Mouse (Mus musculus): ENCODE measurements around the gene Ager. TPM values are rescaled to one million over a fixed set of nuclear protein-coding genes. Genes with fewer than 3 reads are reported as not detected.

The Ager gene
- polyA plus RNA-seq, 1 experiment from 2014 or later = 3.1 TPM

- WGBS = 58% methylated on average over 3 of the region's 3 CpGs
- H3K36me3 ChIP-seq = no peaks in the 10 kb centered on the region
- H3K9me3 ChIP-seq (replicated peaks) = no peaks in the 10 kb centered on the region
- H3K4me3 ChIP-seq = peak overlapping the region; percentile 20
- H3K27ac ChIP-seq (replicated peaks) = peak overlapping the region; percentile 63; the same call in 1 of the 2 replicates
- peaks cover 15% of the 10 kb centered on the region for H3K4me1 ChIP-seq
- no peak for DNase-seq (ENCODE audit: low spot score)
- H3K27me3 ChIP-seq (ENCODE audit: low read depth, poor library complexity, severe bottlenecking) = no peaks in the 10 kb centered on the region
Measured at GRCm38 (mm10) chr17:34564796-34565195, 32.9 kb upstream of the Ager start.

- H3K36me3 ChIP-seq = no peaks in the 10 kb centered on the region
- DNase-seq (ENCODE audit: low spot score) = no peak
- H3K9me3 ChIP-seq (replicated peaks) = no peaks in the 10 kb centered on the region
- no peak overlapping the region for H3K4me3 ChIP-seq
- 68% methylated on average over 9 of the region's 9 CpGs for WGBS
- H3K27me3 ChIP-seq (ENCODE audit: low read depth, poor library complexity, severe bottlenecking) = no peaks in the 10 kb centered on the region
- H3K4me1 ChIP-seq = peaks cover 18% of the 10 kb centered on the region
- H3K27ac ChIP-seq (replicated peaks) = no peak overlapping the region
Measured at GRCm38 (mm10) chr17:34567311-34567710, 30.4 kb upstream of the Ager start.

GRCm38 (mm10) chr17:34568421-34568820, 29.2 kb upstream of the Ager start:
- H3K27ac ChIP-seq (replicated peaks) = no peak overlapping the region
- H3K9me3 ChIP-seq (replicated peaks) = no peaks in the 10 kb centered on the region
- peaks cover 24% of the 10 kb centered on the region for H3K4me1 ChIP-seq
- 83% methylated on average over 13 of the region's 13 CpGs for WGBS
- no peaks in the 10 kb centered on the region for H3K36me3 ChIP-seq
- no peaks in the 10 kb centered on the region for H3K27me3 ChIP-seq (ENCODE audit: low read depth, poor library complexity, severe bottlenecking)
- no peak for DNase-seq (ENCODE audit: low spot score)
- no peak overlapping the region for H3K4me3 ChIP-seq

- 67% methylated on average over 4 of the region's 4 CpGs for WGBS
- H3K27me3 ChIP-seq (ENCODE audit: low read depth, poor library complexity, severe bottlenecking) = no peaks in the 10 kb centered on the region
- no peak overlapping the region for H3K27ac ChIP-seq (replicated peaks)
- H3K36me3 ChIP-seq = no peaks in the 10 kb centered on the region
- peaks cover 13% of the 10 kb centered on the region for H3K4me1 ChIP-seq
- H3K4me3 ChIP-seq = no peak overlapping the region
- no peak for DNase-seq (ENCODE audit: low spot score)
- H3K9me3 ChIP-seq (replicated peaks) = no peaks in the 10 kb centered on the region
Measured at GRCm38 (mm10) chr17:34569919-34570318, 27.7 kb upstream of the Ager start.

- Histone ChIP-seq H3K27me3 (ENCODE audit: low read depth, poor library complexity, severe bottlenecking) (no peaks in the 10 kb centered on the region), H3K4me3 (0 out of 2 replicates have a peak overlapping the region, but pooled peaks have one; percentile 12), H3K36me3 (no peaks in the 10 kb centered on the region), H3K27ac (replicated peaks) (peak overlapping the region; percentile 49; the same call in 1 of the 2 replicates), H3K9me3 (replicated peaks) (no peaks in the 10 kb centered on the region), H3K4me1 (peaks cover 13% of the 10 kb centered on the region)
- no peak for DNase-seq (ENCODE audit: low spot score)
- 11% methylated on average over 5 of the region's 5 CpGs for WGBS
Measured at GRCm38 (mm10) chr17:34571875-34572274, 25.8 kb upstream of the Ager start.

GRCm38 (mm10) chr17:34572361-34572760, 25.3 kb upstream of the Ager start:
- Histone ChIP-seq H3K27ac (replicated peaks) (peak overlapping the region; percentile 49; the same call in 1 of the 2 replicates), H3K27me3 (ENCODE audit: low read depth, poor library complexity, severe bottlenecking) (no peaks in the 10 kb centered on the region), H3K4me3 (0 out of 2 replicates have a peak overlapping the region, but pooled peaks have one; percentile 12), H3K36me3 (no peaks in the 10 kb centered on the region), H3K4me1 (peaks cover 13% of the 10 kb centered on the region), H3K9me3 (replicated peaks) (no peaks in the 10 kb centered on the region)
- DNase-seq (ENCODE audit: low spot score) = no peak
- WGBS = 11% methylated on average over 15 of the region's 15 CpGs

- no peak overlapping the region for H3K4me3 ChIP-seq
Measured at GRCm38 (mm10) chr17:34576577-34576976, 21.1 kb upstream of the Ager start.

GRCm38 (mm10) chr17:34578070-34578469, 19.6 kb upstream of the Ager start:
- H3K9me3 ChIP-seq (replicated peaks) = no peaks in the 10 kb centered on the region
- no peak overlapping the region for H3K4me3 ChIP-seq
- no peak overlapping the region for H3K27ac ChIP-seq (replicated peaks)
- DNase-seq (ENCODE audit: low spot score) = no peak
- 0 out of 2 replicates have a peak, but pooled peaks cover 5% of the 10 kb centered on the region for H3K4me1 ChIP-seq
- H3K27me3 ChIP-seq (ENCODE audit: low read depth, poor library complexity, severe bottlenecking) = no peaks in the 10 kb centered on the region
- H3K36me3 ChIP-seq = no peaks in the 10 kb centered on the region
- 86% methylated on average over 3 of the region's 3 CpGs for WGBS

More at GRCm38 (mm10) chr17:34576577-34576976, 21.1 kb upstream of the Ager start:
- H3K36me3 ChIP-seq = no peaks in the 10 kb centered on the region
- H3K9me3 ChIP-seq (replicated peaks) = no peaks in the 10 kb centered on the region
- no peak overlapping the region for H3K27ac ChIP-seq (replicated peaks)
- 73% methylated on average over 5 of the region's 5 CpGs for WGBS
- H3K27me3 ChIP-seq (ENCODE audit: low read depth, poor library complexity, severe bottlenecking) = no peaks in the 10 kb centered on the region
- DNase-seq (ENCODE audit: low spot score) = no peak
- H3K4me1 ChIP-seq = peaks cover 9% of the 10 kb centered on the region

- no peaks in the 10 kb centered on the region for H3K9me3 ChIP-seq (replicated peaks)
- no peak for DNase-seq (ENCODE audit: low spot score)
- no peaks in the 10 kb centered on the region for H3K27me3 ChIP-seq (ENCODE audit: low read depth, poor library complexity, severe bottlenecking)
- WGBS = 88% methylated on average over 12 of the region's 12 CpGs
- no peaks in the 10 kb centered on the region for H3K36me3 ChIP-seq
- no peak overlapping the region for H3K4me3 ChIP-seq
- H3K4me1 ChIP-seq = peaks cover 35% of the 10 kb centered on the region
- H3K27ac ChIP-seq (replicated peaks) = peak overlapping the region; percentile 68
Measured at GRCm38 (mm10) chr17:34582528-34582927, 15.1 kb upstream of the Ager start.

GRCm38 (mm10) chr17:34583397-34583796, 14.3 kb upstream of the Ager start:
- H3K27me3 ChIP-seq (ENCODE audit: low read depth, poor library complexity, severe bottlenecking) = no peaks in the 10 kb centered on the region
- DNase-seq (ENCODE audit: low spot score) = no peak
- peak overlapping the region; percentile 69 for H3K27ac ChIP-seq (replicated peaks)
- 58% methylated on average over 7 of the region's 7 CpGs for whole genome bisulfite sequencing
- no peaks in the 10 kb centered on the region for H3K9me3 ChIP-seq (replicated peaks)
- no peaks in the 10 kb centered on the region for H3K36me3 ChIP-seq
- peaks cover 44% of the 10 kb centered on the region for H3K4me1 ChIP-seq
- peak overlapping the region; percentile 3; the same call in 1 of the 2 replicates for H3K4me3 ChIP-seq

GRCm38 (mm10) chr17:34583819-34584218, 13.8 kb upstream of the Ager start:
- no peak for DNase-seq (ENCODE audit: low spot score)
- Histone ChIP-seq H3K9me3 (replicated peaks) (no peaks in the 10 kb centered on the region), H3K36me3 (no peaks in the 10 kb centered on the region), H3K27ac (replicated peaks) (peak overlapping the region; percentile 69), H3K27me3 (ENCODE audit: low read depth, poor library complexity, severe bottlenecking) (no peaks in the 10 kb centered on the region), H3K4me1 (peaks cover 48% of the 10 kb centered on the region), H3K4me3 (no peak overlapping the region)
- WGBS = 76% methylated on average over 8 of the region's 8 CpGs

GRCm38 (mm10) chr17:34585121-34585520, 12.5 kb upstream of the Ager start:
- no peak for DNase-seq (ENCODE audit: low spot score)
- Histone ChIP-seq H3K9me3 (replicated peaks) (no peaks in the 10 kb centered on the region), H3K27me3 (ENCODE audit: low read depth, poor library complexity, severe bottlenecking) (no peaks in the 10 kb centered on the region), H3K4me1 (peaks cover 61% of the 10 kb centered on the region), H3K27ac (replicated peaks) (peak overlapping the region; percentile 98), H3K4me3 (no peak overlapping the region), H3K36me3 (no peaks in the 10 kb centered on the region)
- WGBS = 86% methylated on average over 8 of the region's 8 CpGs

GRCm38 (mm10) chr17:34585877-34586771, 11.5 kb upstream of the Ager start:
- Histone ChIP-seq H3K36me3 (no peaks in the 10 kb centered on the region), H3K4me1 (peaks cover 71% of the 10 kb centered on the region), H3K4me3 (peak overlapping the region; percentile 96), H3K27ac (replicated peaks) (peak overlapping the region; percentile 98), H3K9me3 (replicated peaks) (no peaks in the 10 kb centered on the region), H3K27me3 (ENCODE audit: low read depth, poor library complexity, severe bottlenecking) (no peaks in the 10 kb centered on the region)
- WGBS = 23% methylated on average over 32 of the region's 32 CpGs
- DNase-seq (ENCODE audit: low spot score) = peak; percentile 76

Data from midbrain, embryonic 10.5 days (tissue).